Mouse (Mus musculus): ENCODE data around the gene Prickle2. TPM values are rescaled to one million over a fixed set of nuclear protein-coding genes. Genes with fewer than 3 reads are reported as not detected.

The Prickle2 gene
- polyA plus RNA-seq (2012; rRNA removed) = 1.2 and 2.7 TPM in 2 replicates

GRCm38 (mm10) chr6:92706145-92706466 lies at the start of gene Prickle2:
Prickle2 (minus strand) TSS chr6:92706155.
- WGBS = under 1% methylated on average over 23 of the region's 24 CpGs
- no peak for DNase-seq (ENCODE audit: low read depth, low spot score)

- 90% methylated on average over 2 of the region's 2 CpGs for WGBS
- DNase-seq (ENCODE audit: low read depth, low spot score) = no peak
Observed at GRCm38 (mm10) chr6:92752737-92753136, 46.8 kb upstream of the Prickle2 start.

GRCm38 (mm10) chr6:92749420-92749819 lies 43.5 kb upstream of the Prickle2 start:
- no peak for DNase-seq (ENCODE audit: low read depth, low spot score)
- WGBS = 61% methylated on average over 4 of the region's 4 CpGs

- no peak for DNase-seq (ENCODE audit: low read depth, low spot score)
- WGBS = 12% methylated on average over 11 of the region's 11 CpGs
Observed at GRCm38 (mm10) chr6:92743605-92744004, 37.6 kb upstream of the Prickle2 start.

- DNase-seq (ENCODE audit: low read depth, low spot score) = no peak
- 85% methylated on average over 1 of the region's 1 CpGs for WGBS
Observed at GRCm38 (mm10) chr6:92737116-92737515, 31.2 kb upstream of the Prickle2 start.

- no peak for DNase-seq (ENCODE audit: low read depth, low spot score)
Observed at GRCm38 (mm10) chr6:92733651-92734050, 27.7 kb upstream of the Prickle2 start.

GRCm38 (mm10) chr6:92728514-92728913 lies 22.6 kb upstream of the Prickle2 start:
- 28% methylated on average over 7 of the region's 7 CpGs for WGBS

GRCm38 (mm10) chr6:92728084-92728483 lies 22.1 kb upstream of the Prickle2 start:
- DNase-seq (ENCODE audit: low read depth, low spot score) = no peak
- WGBS = 4% methylated on average over 10 of the region's 10 CpGs

More at GRCm38 (mm10) chr6:92728514-92728913, 22.6 kb upstream of the Prickle2 start:
- no peak for DNase-seq (ENCODE audit: low read depth, low spot score)

- no peak for DNase-seq (ENCODE audit: low read depth, low spot score)
- WGBS = 26% methylated on average over 7 of the region's 7 CpGs
Observed at GRCm38 (mm10) chr6:92727351-92727986, 21.5 kb upstream of the Prickle2 start.

- no peak for DNase-seq (ENCODE audit: low read depth, low spot score)
- WGBS = 69% methylated on average over 5 of the region's 5 CpGs
Observed at GRCm38 (mm10) chr6:92726121-92726520, 20.2 kb upstream of the Prickle2 start.

GRCm38 (mm10) chr6:92724394-92724793 lies 18.4 kb upstream of the Prickle2 start:
- DNase-seq (ENCODE audit: low read depth, low spot score) = no peak
- WGBS = 57% methylated on average over 2 of the region's 2 CpGs

GRCm38 (mm10) chr6:92715806-92716205 lies 9.9 kb upstream of the Prickle2 start:
- 59% methylated on average over 3 of the region's 3 CpGs for whole genome bisulfite sequencing
- DNase-seq (ENCODE audit: low read depth, low spot score) = no peak

GRCm38 (mm10) chr6:92714748-92715147 lies 8.8 kb upstream of the Prickle2 start:
- 86% methylated on average over 4 of the region's 4 CpGs for WGBS

GRCm38 (mm10) chr6:92708137-92708536 lies 2.2 kb upstream of the Prickle2 start:
- 62% methylated on average over 4 of the region's 4 CpGs for WGBS
- DNase-seq (ENCODE audit: low read depth, low spot score) = no peak

More at GRCm38 (mm10) chr6:92714748-92715147, 8.8 kb upstream of the Prickle2 start:
- no peak for DNase-seq (ENCODE audit: low read depth, low spot score)

GRCm38 (mm10) chr6:92705353-92706144 lies 406 bp downstream of the Prickle2 start:
- no peak for DNase-seq (ENCODE audit: low read depth, low spot score)
- WGBS = 5% methylated on average over 39 of the region's 39 CpGs

GRCm38 (mm10) chr6:92704810-92705209 lies 1.1 kb downstream of the Prickle2 start:
- DNase-seq (ENCODE audit: low read depth, low spot score) = no peak
- 36% methylated on average over 9 of the region's 9 CpGs for WGBS

- 43% methylated on average over 3 of the region's 3 CpGs for WGBS
Observed at GRCm38 (mm10) chr6:92699491-92700209, 6.3 kb downstream of the Prickle2 start.

GRCm38 (mm10) chr6:92697807-92698206 lies 8.1 kb downstream of the Prickle2 start:
- WGBS = 54% methylated on average over 5 of the region's 5 CpGs
- DNase-seq (ENCODE audit: low read depth, low spot score) = no peak

More at GRCm38 (mm10) chr6:92699491-92700209, 6.3 kb downstream of the Prickle2 start:
- no peak for DNase-seq (ENCODE audit: low read depth, low spot score)

GRCm38 (mm10) chr6:92687317-92687716 lies 18.6 kb downstream of the Prickle2 start:
- no peak for DNase-seq (ENCODE audit: low read depth, low spot score)
- 54% methylated on average over 5 of the region's 5 CpGs for WGBS

GRCm38 (mm10) chr6:92674394-92674925 lies 31.5 kb downstream of the Prickle2 start:
- 37% methylated on average over 8 of the region's 8 CpGs for whole genome bisulfite sequencing
- no peak for DNase-seq (ENCODE audit: low read depth, low spot score)
